Mouse (Mus musculus): ENCODE results near the gene Fblim1.

Fblim1 gene

DNA sequence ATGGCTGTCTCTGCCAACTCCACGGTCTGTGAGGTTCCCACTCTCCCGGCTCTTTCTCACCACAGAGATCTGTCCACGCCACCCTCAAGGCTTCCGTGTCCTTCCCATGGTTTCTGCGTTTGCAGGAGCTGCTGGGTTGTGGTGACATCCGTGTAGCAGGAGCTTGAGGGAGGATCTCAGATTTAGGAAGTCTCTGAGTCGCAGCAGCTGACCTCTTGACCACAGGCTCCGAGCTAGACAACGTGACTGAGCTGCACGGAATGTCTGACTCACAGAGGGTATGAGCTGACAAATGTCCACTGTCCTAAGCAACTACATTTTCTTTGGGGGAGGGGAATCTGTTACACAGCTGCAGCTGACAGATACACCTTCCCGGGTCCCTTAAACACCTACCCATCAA is at the start of gene Fblim1:
Gene Fblim1 (minus strand): TSS at position 236 of the 400 bp plus-strand sequence.
- DNase-seq: no peak

DNA sequence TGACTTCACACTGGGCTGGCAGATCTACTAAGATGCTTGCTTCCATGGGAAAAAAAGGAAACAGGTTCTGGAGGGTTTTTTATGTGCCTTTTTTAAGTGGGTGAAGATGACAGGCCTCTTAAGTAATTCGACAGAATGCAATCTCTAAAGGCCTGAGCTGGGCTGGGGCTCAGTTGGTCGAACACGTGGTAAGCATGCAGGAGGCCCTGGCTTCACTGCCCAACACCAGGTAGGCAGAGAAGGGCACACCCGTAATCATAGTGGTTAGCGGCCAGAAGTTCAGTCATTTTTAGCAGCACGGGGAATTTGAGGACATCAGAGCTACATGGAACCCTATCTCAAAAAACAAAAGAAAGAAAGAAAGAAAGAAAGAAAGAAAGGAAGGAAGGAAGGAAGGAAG is 48.6 kb upstream of the Fblim1 start:
- DNase-seq: no peak

DNA sequence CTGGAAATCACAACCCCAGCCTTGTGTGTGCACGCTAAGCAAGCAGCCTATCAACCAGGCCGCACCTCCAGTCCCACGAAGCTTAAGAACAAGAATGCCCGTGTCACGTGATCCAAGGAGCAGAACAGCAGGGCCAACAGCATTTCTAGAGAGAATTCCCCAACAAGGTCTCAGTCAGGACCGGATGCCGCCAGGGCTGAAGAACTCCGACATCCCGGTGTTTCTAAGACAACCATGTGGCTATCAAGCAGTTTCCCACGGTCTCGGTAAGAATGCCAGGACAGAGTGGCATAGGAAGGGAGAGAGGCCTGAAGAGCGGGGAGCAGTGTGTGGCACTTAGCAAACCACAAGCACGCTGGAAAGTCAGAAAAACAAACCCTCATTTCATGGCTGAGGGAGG is 47.9 kb upstream of the Fblim1 start:
- no peak for DNase-seq

DNA sequence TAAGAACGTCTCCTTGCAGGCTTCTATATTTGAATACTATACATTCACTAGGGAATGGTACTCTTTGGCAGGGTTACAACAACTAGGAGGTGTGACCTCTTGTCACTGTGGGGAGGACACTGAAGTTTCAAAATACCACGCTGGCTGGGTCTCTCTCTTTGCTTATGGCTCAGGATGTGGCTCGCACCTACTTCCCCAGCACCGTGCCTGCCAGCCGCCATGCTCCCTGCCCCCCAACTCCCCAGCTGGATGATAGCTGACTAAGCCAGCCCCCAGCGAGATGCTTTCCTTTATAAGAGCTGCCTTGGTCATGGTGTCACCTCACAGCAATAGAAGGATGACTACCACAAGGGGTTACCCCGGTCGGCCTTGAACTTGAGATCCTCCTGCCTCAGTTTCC is 47.1 kb upstream of the Fblim1 start:
- no peak for DNase-seq

DNA sequence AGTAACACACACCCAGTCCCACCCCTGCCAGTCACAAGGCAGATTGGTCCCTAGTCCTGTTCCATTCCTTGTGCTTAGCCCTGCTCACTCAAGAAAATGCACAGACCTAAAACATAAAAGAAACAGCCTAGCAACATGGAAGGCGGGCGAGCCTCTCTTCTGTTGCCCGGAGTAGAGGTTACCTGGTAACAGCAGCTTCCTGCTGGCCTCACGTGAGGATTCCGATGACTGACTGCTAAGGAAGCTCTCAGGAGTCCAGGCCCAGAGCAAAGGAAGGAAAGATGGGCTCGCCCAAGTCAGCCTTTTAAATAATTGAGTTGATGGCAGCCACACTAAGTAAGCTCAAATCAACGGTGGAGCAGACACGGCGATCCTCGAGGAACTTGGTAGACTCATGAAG is 46.0 kb upstream of the Fblim1 start:
- no peak for DNase-seq

DNA sequence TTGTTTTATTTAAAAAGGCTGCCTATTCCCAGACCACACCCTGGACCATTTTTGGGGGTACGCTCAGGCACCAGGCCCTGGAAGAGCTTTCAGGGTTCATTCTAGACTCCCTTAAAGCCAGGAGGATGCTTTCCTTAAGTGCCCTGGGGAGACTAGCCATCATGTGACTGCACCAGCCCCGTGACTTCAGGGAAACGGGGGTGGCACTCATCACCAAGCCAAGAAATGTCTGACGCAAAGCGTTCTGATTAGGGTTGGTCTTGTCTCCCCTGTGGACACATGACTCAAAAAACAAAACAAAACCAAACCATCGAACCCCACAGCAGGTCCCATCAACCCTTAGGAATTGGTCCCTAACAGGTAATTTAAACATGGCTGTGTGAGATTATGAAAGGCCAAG is 45.4 kb upstream of the Fblim1 start:
- no peak for DNase-seq

DNA sequence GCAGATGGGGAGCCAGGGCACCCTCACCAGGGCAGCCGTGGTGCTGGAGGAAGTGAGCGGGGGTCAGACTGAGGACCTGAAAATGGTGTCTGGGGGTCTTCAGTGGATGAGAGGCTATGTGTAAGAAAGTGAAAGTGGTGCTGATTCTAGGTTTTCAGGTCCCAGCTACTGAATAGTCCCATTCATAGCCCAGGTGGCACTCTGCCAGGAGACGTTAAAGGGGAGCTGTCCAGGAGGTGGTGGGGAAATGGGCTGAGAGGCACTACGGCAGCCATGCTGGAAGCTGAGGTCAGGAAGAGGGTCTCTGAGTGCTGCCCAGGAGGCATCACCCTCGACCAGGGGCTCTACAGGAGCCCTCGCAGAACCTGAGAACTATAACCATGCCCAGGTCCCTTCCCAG is 43.3 kb upstream of the Fblim1 start:
- no peak for DNase-seq

DNA sequence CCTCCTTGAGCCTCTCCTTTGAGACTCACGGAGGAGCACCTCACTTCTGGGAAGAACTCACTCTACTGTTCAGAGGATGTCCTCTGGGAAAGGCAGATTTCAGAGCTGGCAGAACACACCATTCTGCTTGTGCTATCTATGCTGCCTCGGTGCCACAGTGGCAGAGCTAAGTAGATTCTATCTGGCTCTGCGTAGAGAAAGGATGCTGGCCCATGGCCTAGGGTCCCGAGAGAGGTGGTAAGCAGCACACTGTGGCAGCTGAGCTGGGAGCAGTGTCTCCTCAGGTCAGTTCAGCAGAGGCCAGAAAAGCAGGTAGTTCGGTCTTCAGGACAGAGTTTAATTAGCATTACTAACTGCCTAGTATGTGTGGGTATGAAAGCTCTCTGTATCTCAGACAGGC is 42.4 kb upstream of the Fblim1 start:
- no peak for DNase-seq

DNA sequence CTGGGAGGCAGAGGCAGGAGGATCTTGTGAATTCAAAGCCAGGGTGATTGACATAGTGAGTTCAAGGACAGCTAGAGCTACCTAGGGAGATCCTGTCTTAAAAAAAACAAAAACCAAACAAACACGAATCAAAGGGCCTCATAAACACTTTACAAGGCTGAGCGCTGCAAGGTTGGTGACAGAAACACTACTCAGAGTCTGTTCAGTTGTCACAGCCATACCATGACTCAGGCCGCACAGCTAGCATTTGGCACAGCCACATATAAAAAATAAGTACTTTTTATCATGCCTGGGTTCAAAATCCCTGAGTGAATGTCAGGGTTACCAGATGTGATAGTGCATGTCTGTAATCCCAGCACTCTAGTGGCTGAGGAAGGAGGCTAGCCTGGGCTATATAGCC is 41.3 kb upstream of the Fblim1 start:
- no peak for DNase-seq

DNA sequence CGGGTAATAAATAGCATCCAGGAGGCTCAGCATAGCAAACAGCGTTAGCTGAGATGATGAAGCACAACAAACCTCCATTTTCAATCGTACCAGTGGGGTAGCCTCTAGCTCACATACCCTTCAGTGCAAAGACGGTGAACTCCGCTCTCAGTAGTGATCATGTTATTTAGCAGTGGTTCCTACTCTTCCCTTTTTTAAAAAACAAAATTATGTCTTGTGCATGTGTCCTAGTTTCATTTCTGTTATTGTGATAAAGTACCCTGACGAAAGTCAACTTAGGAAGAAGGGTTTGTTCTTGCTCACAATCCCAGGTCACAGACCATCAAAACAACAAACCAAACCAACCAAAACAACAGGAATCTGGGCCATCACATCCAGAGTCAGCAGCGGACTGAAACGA is 40.1 kb upstream of the Fblim1 start:
- no peak for DNase-seq

DNA sequence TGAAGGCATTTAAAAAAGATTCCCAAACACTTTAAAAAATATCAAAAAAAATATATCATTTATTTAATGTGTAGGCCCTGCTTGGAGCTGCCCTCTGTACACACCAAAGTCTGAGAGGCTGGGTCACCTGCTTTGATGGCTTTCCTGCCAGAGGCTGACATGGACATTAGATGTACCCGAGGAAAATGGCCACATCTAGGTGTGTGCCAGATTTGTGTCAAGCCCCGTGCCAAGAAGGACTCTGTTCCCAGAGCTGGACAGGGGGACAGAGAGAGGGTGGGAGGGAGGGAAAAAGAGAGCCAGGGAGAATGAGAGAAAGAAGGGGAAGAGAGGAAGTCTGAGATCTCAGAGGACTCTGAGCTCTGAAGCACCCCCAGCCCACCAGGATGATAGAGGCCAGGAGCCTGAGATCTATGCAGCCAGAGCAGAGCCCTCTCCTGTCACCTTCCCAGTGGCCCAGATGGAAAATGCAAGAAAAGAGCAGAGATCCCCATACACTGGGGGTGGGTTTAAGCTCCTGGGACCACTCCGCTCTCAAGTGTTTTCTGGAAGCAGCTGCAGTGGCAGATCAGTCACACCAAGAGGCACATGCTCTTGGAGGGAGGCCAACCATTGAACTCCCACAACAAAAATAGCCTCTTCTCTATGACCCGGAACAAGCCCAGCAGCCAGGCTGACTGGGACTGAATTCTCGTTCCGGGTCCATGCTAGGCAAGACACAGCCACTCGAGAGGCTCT is 37.4 kb upstream of the Fblim1 start:
- peak; percentile 67 to 72 for DNase-seq

DNA sequence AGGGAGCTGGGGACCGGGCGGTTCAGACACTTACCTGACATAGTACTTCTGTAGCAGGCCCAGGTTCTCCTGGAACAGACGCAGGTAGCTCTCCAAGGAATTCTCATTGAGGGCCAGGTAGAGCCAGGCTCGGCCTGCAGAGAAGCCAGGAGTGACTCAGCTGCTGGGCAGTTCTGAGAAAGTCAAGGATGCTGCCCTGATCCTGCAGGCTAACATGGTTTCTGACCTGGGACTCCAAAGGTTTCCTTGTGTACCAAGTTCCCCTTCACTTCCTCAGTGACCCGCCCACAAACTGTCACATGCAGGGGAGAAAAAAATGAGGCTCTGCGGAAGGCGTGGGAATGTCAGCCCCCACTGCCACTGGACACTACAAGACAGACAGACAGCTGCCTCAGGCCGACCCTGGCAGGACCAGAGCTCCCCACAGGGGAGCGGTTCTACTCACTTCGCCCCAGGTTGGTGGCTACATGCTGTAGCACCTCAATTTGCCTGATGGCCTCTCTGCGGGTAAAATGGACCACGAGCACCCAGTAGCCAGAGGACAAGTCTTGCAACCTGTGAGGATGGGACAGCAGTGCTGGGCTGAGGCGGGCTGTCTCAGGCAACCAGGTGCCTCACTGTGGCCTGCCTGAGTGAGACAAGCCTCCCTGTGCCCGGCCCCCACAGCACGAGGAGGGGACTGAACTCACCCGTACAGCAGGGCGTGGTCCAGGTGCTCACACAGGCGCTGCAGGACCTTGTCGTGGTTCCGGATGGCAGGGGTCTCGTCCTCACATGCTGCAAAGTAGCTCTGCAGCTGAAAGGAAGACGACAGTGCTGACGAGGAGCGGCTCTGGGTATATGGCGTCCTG is 36.3 kb upstream of the Fblim1 start:
- DNase-seq: no peak

DNA sequence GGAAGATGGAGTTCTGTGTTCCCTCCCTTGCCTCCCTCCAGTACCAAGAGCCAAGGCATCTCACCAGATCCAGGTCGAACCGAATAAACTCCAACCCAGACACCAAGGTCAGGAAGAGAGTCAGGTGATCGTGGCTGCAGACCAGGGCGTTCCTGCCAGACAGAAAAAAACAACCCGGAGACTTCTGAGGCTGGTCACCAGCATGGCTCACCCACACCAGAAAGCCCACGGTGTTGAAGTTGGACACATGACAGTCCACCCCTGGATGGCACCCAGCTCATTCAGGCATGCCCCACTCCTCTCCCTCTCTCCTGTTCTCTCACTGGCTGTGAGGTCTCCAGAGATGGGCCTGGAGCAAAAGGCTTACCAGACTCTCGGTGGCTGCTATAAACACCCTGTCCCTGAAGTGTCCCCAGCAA is 35.5 kb upstream of the Fblim1 start:
- DNase-seq: no peak

DNA sequence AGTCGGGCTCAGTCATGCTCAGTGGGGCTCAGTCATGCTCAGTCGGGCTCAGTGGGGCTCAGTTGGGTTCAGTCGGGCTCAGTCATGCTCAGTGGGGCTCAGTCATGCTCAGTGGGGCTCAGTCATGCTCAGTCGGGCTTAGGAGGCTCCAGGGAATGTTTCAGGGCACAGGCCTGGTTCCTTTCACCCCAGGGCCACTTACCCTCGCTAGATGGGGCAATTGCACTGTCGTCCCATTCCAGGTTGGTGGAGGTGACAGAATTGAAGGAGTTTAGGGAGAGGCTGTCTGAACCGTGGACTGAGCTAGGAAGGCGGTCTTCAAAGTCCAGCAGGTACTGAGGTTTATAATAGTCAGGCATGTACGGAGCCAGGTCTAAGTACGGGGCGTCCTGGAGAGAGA is 33.6 kb upstream of the Fblim1 start:
- no peak for DNase-seq

DNA sequence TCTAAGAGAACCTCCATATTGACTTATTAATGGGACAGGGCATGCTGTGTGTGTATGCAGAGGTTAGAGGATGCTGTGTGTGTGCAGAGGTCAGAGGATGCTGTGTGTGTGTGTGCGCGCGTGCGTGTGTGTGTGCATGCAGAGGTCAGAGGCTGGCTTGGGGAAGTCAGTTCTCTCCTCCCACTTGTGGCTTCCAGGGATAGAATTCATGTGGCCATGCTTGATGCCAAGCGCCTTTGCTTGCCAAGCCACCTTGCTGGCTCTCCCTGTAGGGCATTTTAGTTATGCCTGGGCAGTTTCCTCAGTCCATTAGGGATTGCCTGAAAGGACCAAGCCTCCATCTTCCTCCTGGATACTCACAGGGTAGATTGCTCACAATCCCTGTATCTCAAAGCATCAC is 30.8 kb upstream of the Fblim1 start:
- peak in 1 of 2 experiments; percentile 53 for DNase-seq

DNA sequence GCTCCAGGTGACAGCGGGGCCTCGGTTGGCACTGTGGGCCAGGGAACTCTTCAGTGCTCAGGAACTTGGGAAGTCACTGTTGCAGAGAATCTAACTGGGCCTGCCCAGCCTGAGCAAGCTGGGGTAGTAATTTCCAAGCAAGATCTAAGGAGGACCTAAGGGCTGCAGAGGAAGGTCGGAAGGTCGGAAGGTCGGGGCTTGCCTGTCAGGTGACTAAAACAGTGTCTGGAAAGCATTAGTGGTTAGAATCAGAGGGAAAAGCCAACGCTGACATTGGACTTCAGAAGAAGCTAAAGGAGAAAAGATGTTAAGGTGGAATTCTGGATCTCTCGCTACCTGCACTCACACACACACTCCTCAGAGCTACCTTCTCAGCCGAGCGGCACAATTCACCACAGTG is 30.1 kb upstream of the Fblim1 start:
- DNase-seq: no peak

DNA sequence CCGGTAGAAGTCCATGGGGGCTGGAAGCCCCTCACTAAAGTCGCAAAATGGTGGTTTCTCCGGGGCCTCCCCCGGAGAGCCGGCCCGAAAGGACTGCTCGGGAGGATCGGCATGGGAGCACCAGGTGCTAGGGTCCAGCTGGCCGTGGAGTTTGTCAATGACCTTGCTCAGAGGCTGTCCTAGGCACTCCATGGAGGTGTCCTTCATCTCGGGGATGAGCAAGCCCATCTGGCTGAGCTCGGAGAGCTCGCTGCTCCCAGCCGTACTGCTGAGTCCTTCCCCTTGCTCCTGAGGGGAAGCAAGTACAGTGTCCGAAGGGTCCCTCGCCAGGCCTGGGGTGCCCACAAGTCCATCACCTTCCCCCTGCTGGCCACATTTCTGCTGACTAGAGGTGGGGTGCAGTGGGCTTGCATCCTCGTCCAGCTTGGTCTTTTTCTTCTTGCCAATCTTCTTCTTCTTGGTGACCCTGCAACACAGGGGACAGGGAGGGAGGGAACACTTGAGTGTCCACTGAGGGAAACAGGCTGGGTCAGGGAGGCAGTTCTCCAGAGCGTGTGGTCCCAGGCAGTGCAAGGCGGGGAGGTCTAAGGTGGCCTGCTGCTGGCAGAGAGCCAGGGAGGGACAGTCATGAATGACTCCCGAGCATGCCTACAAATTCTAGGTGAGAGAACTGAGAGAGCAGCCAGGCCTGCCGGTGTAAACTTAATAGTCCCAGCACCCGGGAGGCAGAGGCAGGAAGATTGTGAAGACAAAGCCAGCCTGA is 26.4 kb upstream of the Fblim1 start:
- no peak for DNase-seq

DNA sequence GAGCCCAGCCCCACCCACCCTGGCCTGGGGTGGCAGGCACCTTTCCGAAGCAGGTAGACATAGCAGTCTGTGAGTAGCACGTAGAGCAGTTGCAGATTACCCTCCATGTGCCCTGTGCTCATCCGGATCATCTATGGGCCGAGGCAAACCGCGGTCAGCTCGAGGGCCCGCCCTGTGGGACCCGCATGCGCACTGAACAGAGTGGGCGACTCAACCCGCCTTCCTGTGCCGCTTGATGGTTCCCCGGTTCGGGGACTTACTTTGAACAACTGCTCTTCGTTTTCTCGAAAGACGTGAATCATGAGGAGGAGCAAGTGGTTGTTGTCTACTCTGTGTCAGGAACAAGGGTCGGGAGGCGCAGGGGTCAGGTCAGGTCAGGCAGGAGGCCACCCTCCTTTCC is 25.4 kb upstream of the Fblim1 start:
- DNase-seq: no peak

DNA sequence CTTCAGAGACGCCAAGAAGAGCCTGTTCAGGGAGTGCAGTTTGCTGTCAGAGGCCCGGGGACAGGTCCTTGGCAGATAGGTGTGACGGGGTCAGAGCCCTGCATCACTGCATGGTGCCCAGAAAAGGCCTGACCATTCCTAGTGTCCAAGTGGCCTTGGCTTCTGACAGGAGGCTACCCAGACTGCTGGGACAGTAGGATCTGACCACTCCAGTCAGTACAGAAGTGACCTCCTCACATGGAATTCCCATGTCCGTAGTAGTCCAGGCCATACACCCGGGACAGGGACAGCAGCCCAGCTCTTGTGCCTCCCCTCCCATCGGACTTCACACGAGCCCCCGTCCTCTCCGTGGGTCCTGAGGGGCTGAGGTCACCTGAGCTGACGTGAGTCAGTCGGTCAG is 24.1 kb upstream of the Fblim1 start:
- DNase-seq: no peak

DNA sequence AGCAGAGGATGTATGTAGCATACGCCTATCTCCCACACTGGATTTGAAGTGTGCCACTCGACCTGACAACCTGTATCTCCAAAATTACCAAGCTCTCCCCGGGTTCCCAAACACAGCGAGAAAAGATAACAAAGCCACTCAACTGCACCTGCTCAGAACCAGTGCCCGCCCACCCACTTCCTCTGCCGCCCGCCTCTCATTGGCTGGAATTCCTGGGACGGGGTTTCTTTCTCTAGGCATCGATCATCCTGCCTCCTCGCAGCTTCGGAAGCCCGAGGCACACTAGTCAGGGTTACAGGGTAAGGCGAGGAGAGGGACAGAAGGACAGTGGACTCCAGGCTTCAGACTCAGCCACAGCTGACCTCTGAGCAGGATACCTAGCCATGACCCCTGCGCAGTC is 22.8 kb upstream of the Fblim1 start:
- no peak for DNase-seq

DNA sequence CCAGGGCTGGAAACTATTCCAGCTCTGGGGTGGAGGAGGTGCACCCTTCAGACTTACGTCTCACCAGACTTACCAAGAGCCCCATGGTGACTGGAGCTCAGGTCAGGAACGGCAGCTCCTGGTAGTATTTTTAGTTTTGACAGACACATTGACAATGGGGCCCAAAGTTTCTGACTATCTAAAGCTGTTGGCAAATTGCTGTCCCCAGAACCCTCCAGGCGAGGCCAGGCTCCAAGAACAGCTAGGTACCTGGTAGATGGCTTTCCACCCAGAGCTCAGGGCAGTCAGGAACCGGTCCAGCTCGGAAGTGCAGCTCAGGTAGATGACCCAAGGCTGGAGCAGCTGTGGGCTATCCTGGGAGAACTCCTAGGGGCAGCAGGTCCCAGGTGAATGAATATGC is 21.6 kb upstream of the Fblim1 start:
- DNase-seq: no peak

DNA sequence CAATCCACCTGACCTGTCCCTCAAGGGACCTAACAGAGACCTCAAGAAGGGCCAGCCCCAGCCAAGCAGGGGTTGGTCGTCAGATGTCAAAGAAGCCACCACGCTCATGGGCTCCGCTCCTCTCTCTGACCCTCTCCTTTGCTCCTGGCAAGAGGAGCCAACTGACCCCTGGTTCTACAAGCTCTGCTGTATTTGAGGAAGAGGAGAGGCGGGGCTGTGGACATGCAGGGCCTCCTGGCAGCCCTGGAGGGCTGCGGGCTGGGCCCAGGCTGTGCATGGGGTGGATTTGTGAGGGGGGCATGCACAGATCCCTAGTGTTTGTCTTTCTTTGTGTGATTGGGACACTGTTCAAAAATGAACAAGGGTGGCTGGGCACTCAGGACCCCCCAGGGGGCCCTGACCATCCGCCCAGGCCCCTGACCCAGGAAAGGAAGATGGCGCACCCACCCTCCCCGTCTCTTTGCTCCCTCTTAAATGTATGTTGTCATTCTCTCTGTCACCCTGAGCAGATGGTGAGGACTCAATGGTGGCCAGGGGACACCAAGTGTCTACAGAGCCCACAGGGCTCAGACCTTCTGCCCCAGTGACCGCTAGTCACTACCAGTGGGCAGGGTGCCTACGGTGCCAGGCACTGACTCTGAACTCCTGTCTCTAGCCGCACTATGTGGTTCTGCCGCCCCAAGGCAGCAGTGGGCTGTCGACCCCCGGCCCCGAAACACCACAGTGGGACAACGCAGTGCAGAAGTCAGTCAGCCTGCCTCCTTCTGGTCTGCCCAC is 20.1 kb upstream of the Fblim1 start:
- no peak for DNase-seq
